Mouse (Mus musculus) neural tube, embryonic 10.5 days (tissue): ENCODE results near the gene Tpd52l1.
"Not testable (repeated sequence)": the region's sequence is repeated elsewhere in the genome, so short reads cannot be mapped to it uniquely, and the experiment has no call there.

ENCODE experiments used
- DNase-seq: peaks from one replicate; pipeline ENCODE4 v3.0.0-alpha.2; 2017; ENCODE audit warnings: low spot score; ENCODE audit errors: extremely low spot score

Tpd52l1 gene

GRCm38 (mm10) chr10:31445291-31446124 is at the start of gene Tpd52l1:
Gene Tpd52l1, minus strand, starts transcription at chr10:31445958.
- peak; percentile 93 for DNase-seq

- no peak for DNase-seq
Measured at GRCm38 (mm10) chr10:31494296-31494695, 48.5 kb upstream of the Tpd52l1 start.

GRCm38 (mm10) chr10:31467043-31467898 is 21.5 kb upstream of the Tpd52l1 start:
- DNase-seq = no peak

GRCm38 (mm10) chr10:31465840-31466541 is 20.2 kb upstream of the Tpd52l1 start:
- DNase-seq = no peak

GRCm38 (mm10) chr10:31465424-31465823 is 19.7 kb upstream of the Tpd52l1 start:
- no peak for DNase-seq

- no peak for DNase-seq
Measured at GRCm38 (mm10) chr10:31463044-31463443, 17.3 kb upstream of the Tpd52l1 start.

GRCm38 (mm10) chr10:31456806-31457205 is 11.0 kb upstream of the Tpd52l1 start:
- DNase-seq = no peak

- no peak for DNase-seq
Measured at GRCm38 (mm10) chr10:31447083-31447482, 1.3 kb upstream of the Tpd52l1 start.

- no peak for DNase-seq
Measured at GRCm38 (mm10) chr10:31444206-31444605, 1.6 kb downstream of the Tpd52l1 start.

- no peak for DNase-seq
Measured at GRCm38 (mm10) chr10:31441491-31441890, 4.3 kb downstream of the Tpd52l1 start.

GRCm38 (mm10) chr10:31436047-31436446 is 9.7 kb downstream of the Tpd52l1 start:
- no peak for DNase-seq

GRCm38 (mm10) chr10:31417956-31418355 is 27.8 kb downstream of the Tpd52l1 start:
- DNase-seq = no peak

GRCm38 (mm10) chr10:31392990-31393389 is 52.8 kb downstream of the Tpd52l1 start:
- DNase-seq = no peak

- no peak for DNase-seq
Measured at GRCm38 (mm10) chr10:31390777-31391395, 54.9 kb downstream of the Tpd52l1 start.

- not testable (repeated sequence) for DNase-seq
Measured at GRCm38 (mm10) chr10:31388566-31388965, 57.2 kb downstream of the Tpd52l1 start.

GRCm38 (mm10) chr10:31370200-31370599 is 75.6 kb downstream of the Tpd52l1 start:
- not testable (repeated sequence) for DNase-seq

GRCm38 (mm10) chr10:31359749-31360148 is 86.0 kb downstream of the Tpd52l1 start:
- DNase-seq = no peak

GRCm38 (mm10) chr10:31354886-31355461 is 90.8 kb downstream of the Tpd52l1 start:
- no peak for DNase-seq

- no peak for DNase-seq
Measured at GRCm38 (mm10) chr10:31354141-31354540, 91.6 kb downstream of the Tpd52l1 start.

GRCm38 (mm10) chr10:31352845-31353427 is 92.8 kb downstream of the Tpd52l1 start:
- DNase-seq = no peak
